Mouse (Mus musculus): ENCODE results near the gene Iqsec2.

GRCm38 (mm10) chrX:152151709-152152108, 7.6 kb downstream of the Iqsec2 start:
- TF ChIP-seq POLR2A (IDR thresholded peaks at IDR 0.05; ENCODE audit: insufficient read depth, low read depth, low read length) (no peak), CTCF (IDR thresholded peaks at IDR 0.05; ENCODE audit: insufficient read depth, low read depth, low read length) (no peak)
